ENCODE assay signal across 11 mouse cellular contexts in genomic region chr15:101118399-101119125, GRCm38 (mm10). TPM values are rescaled to one million over a fixed set of nuclear protein-coding genes. Genes with fewer than 3 reads are reported as not detected.
A peak's percentile ranks its signal among the peaks of the same experiment; 100 is the strongest.
DNase-seq lines count a peak whose midpoint lies in the region; ATAC-seq and TF ChIP-seq lines count a peak whose summit lies in the region.
"Had no signal": no experiment of that assay in that cellular context is flagged by ENCODE, and none has a peak within 500 bp of the region (broad histone marks: within the 10 kb centered on the region; RNA-seq: fewer than 3 reads in every experiment).

No protein-coding gene starts in this region.

- no peak overlapping the region for H3K27ac ChIP-seq in layer of hippocampus, adult 2 months
- H3K27ac ChIP-seq: liver, embryonic 13.5 days had no signal

- intact Hi-C loops in left cerebral cortex, postnatal 25 days (cut with DNase I): no loop called here

- peak; percentile 63 for DNase-seq in adrenal gland, postnatal 10 days
- DNase-seq in adrenal gland, adult 8-10 months: no peak
- DNase-seq in layer of hippocampus, adult 2 months (ENCODE audit: low spot score in 2 of 2): peak; percentile 25 to 38
- DNase-seq in layer of hippocampus, postnatal 10 days (ENCODE audit: low spot score in 2 of 2): no peak
- peak; percentile 40 for DNase-seq in brain, adult 2 months (ENCODE audit: low read depth, low spot score)
- DNase-seq in left cerebral cortex, postnatal 25 days (ENCODE audit: low spot score in 2 of 2): no peak
- no peak for DNase-seq in ovary, postnatal 14 days (ENCODE audit: low spot score)
- DNase-seq: liver, embryonic 13.5 days; right cerebral cortex, postnatal 4 days had no signal

- TF ChIP-seq CTCF in layer of hippocampus, adult 2 months (conservative IDR thresholded peaks at IDR 0.05): peak; percentile 78

- peak; percentile 63 for ATAC-seq in megakaryocyte progenitor cell, adult 5-6 weeks (replicated peaks; ENCODE audit: poor library complexity)

- no peak overlapping the region for H3K4me3 ChIP-seq in layer of hippocampus, adult 2 months
- H3K4me3 ChIP-seq: liver, embryonic 13.5 days had no signal

RNA-seq across cellular contexts. Expression of gene Ankrd33, which starts 3.0 kb away (rescaled TPM):
- total RNA-seq in adrenal gland, postnatal 10 days (2021): under 1 TPM; 0.24 to 0.33 TPM
- total RNA-seq in adrenal gland, adult 8-10 months (2022): 1 to 10 TPM in 1 of 4 experiments, under 1 TPM in 3; 0.75 to 1.1 (median 0.79) TPM
- total RNA-seq in layer of hippocampus, adult 2 months (2021): not detected
- total RNA-seq in layer of hippocampus, postnatal 10 days (2021): not detected
- not detected in 2 replicates for total RNA-seq in megakaryocyte progenitor cell, adult 5-6 weeks (2015)
- not detected in 2 replicates for total RNA-seq in megakaryocyte progenitor cell, adult 5-6 weeks (2017)
- total RNA-seq in left cerebral cortex, postnatal 25 days (2021): not detected
- total RNA-seq: hematopoietic stem cell, adult 5-6 weeks had no signal

RNA-seq across cellular contexts. Expression of gene Acvrl1, which starts 9.8 kb away (rescaled TPM):
- total RNA-seq in adrenal gland, postnatal 10 days (2021): 10 to 100 TPM; 19.5 to 19.8 TPM
- 10 to 100 TPM; 14.5 to 24.7 (median 21.5) TPM for total RNA-seq in adrenal gland, adult 8-10 months (2022)
- total RNA-seq in layer of hippocampus, adult 2 months (2021): 10 to 100 TPM; 11.2 to 11.4 TPM
- 1 to 10 TPM; 9.0 to 9.8 TPM for total RNA-seq in layer of hippocampus, postnatal 10 days (2021)
- 0.27 and 1.1 TPM in 2 replicates for total RNA-seq in megakaryocyte progenitor cell, adult 5-6 weeks (2015)
- total RNA-seq in megakaryocyte progenitor cell, adult 5-6 weeks (2017): 1.6 and 1.7 TPM in 2 replicates
- total RNA-seq in left cerebral cortex, postnatal 25 days (2021): 10 to 100 TPM; 12.3 to 12.5 TPM

RNA-seq across cellular contexts. Expression of gene Fignl2, which starts 40.2 kb away (rescaled TPM):
- 10 to 100 TPM in 1 of 2 experiments, 1 to 10 TPM in 1; 8.4 to 11.0 TPM for total RNA-seq in adrenal gland, postnatal 10 days (2021)
- total RNA-seq in adrenal gland, adult 8-10 months (2022): 1 to 10 TPM; 6.4 to 9.1 (median 7.4) TPM
- 1 to 10 TPM; 1.1 to 1.7 TPM for total RNA-seq in layer of hippocampus, adult 2 months (2021)
- 1 to 10 TPM; 1.1 to 1.2 TPM for total RNA-seq in layer of hippocampus, postnatal 10 days (2021)
- total RNA-seq in megakaryocyte progenitor cell, adult 5-6 weeks (2015): not detected in 2 replicates
- total RNA-seq in megakaryocyte progenitor cell, adult 5-6 weeks (2017): under 0.01 TPM in 1 of 2 replicates, not detected in the other
- 1 to 10 TPM; 1.5 to 1.8 TPM for total RNA-seq in left cerebral cortex, postnatal 25 days (2021)
- total RNA-seq: hematopoietic stem cell, adult 5-6 weeks had no signal

RNA-seq across cellular contexts. Expression of gene Acvr1b, which starts 55.3 kb away (rescaled TPM):
- 10 to 100 TPM; 10.8 to 13.4 TPM for total RNA-seq in adrenal gland, postnatal 10 days (2021)
- total RNA-seq in adrenal gland, adult 8-10 months (2022): 10 to 100 TPM in 3 of 4 experiments, 1 to 10 TPM in 1; 8.6 to 15.4 (median 12.1) TPM
- total RNA-seq in layer of hippocampus, adult 2 months (2021): 10 to 100 TPM; 85.1 to 87.8 TPM
- total RNA-seq in layer of hippocampus, postnatal 10 days (2021): 10 to 100 TPM; 78.9 to 79.2 TPM
- total RNA-seq in megakaryocyte progenitor cell, adult 5-6 weeks (2015): 3.4 and 4.8 TPM in 2 replicates
- total RNA-seq in megakaryocyte progenitor cell, adult 5-6 weeks (2017): 6.4 and 10.3 TPM in 2 replicates
- 100 to 1,000 TPM; 109 to 112 TPM for total RNA-seq in left cerebral cortex, postnatal 25 days (2021)

Comparison
In these comparisons a context has a peak if more than half of its experiments do, and no peak if none do; other contexts are left out.
1. DNase-seq: peak in adrenal gland, postnatal 10 days (single experiment), layer of hippocampus, adult 2 months (2 of 2) and brain, adult 2 months (single experiment); none in adrenal gland, adult 8-10 months (single experiment), layer of hippocampus, postnatal 10 days (0 of 2), left cerebral cortex, postnatal 25 days (0 of 2) and ovary, postnatal 14 days (single experiment).